Mouse (Mus musculus) left cerebral cortex, adult 2 months (tissue): ENCODE measurements around the gene Frrs1l. TPM values are rescaled to one million over a fixed set of nuclear protein-coding genes. Genes with fewer than 3 reads are reported as not detected.

ENCODE experiments used
- DNase-seq, 2 experiments: peaks; one replicate each; pipeline ENCODE4 v3.0.0; 2021 to 2022; ENCODE audit warnings: low spot score in 2 of 2, mixed read lengths in 1 of 2; ENCODE audit errors: extremely low spot score in 1 of 2
- H3K27ac ChIP-seq: fragments of 200-600 bp; 2 replicates; pipeline ENCODE4 v1.8.1; 2022
- H3K4me3 ChIP-seq: fragments of 200-600 bp; 2 replicates; pipeline ENCODE4 v1.8.1; 2022
- CTCF ChIP-seq: fragments of 200-600 bp; IDR thresholded peaks from 2 replicates; pipeline ENCODE4 v1.8.1; 2022; ENCODE audit warnings: antibody characterized with exemption, mild to moderate bottlenecking, moderate library complexity
- intact Hi-C: fragments of 180-260 bp; cut with DNase I; formaldehyde crosslinking; loops from one replicate; pipeline ENCODE4 v1.15.1; 2025
- total RNA-seq, 2 experiments: library from RNA; stranded (reverse); gene quantifications; 2 replicates each; pipeline ENCODE4 v1.2.3; 2021

The Frrs1l gene
- total RNA-seq, 2 experiments from 2014 or later, result 204 to 212 TPM

DNA sequence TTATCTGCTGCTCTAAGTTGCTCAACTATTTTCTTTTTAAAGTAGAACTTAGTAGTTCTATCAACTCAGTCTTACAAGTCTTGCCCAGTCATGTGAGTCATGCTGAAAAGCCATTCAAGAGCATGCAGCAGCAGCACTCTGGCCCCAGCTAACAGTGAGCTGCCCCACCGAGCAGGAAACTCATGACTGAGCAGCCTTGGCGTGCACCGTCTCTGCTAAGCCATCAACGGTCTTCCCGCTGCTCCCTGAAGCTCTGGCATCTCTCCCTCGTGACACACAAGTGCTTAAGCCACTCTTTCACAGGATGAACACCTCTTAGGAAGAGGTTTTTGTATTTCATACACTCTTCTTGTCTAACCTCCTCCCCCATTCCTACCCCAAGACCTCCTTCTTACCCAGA, 53.1 kb downstream of the Frrs1l start:
- H3K27ac ChIP-seq, result no peak overlapping the region
- intact Hi-C loops, result no loop called here
- no peak overlapping the region for H3K4me3 ChIP-seq
- no peak for DNase-seq
- TF ChIP-seq CTCF, result no peak

DNA sequence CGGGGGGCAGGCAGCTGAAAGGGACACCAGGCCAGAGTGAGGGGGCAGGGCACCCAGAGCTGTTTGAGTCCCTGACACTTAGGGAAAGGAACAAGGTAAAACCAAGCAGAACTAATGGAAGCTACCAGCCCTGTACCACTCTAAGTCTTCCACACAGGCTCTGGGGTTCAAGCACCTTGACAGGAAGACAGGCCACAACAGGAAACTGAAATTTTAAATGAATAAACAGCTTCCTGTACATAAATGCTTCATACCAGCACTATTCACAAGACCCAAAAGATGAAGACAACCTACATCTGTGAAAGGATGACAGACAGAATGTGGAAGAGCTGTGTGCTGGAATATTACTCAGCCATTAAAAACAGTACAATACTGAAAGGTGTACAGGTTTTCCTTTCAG, 54.9 kb downstream of the Frrs1l start:
- intact Hi-C loops, result no loop called here
- TF ChIP-seq CTCF, result no peak

DNA sequence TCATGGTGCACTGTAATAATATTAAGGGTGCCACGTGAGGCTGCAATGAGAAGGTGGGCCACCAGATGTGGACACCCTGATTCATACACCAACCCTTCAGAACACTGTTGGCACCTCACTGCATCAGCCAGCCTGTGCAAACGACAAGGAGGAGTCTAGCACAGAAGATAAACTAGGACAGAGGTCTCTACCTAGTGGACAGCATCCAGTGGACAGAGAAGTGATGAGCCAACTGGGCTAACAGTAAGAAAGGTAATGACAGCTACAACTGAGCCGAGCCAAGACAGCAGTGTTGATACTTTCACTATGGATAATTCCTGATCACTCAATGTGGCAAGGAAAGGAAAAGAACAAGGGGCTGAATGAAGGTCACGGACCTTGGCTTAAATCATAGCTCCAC, 57.0 kb downstream of the Frrs1l start:
- DNase-seq, result no peak
- H3K27ac ChIP-seq, result no peak overlapping the region
- intact Hi-C loops, result no loop called here

More for the DNA sequence above, 54.9 kb downstream of the Frrs1l start:
- Histone ChIP-seq H3K27ac (no peak overlapping the region), H3K4me3 (no peak overlapping the region)
- no peak for DNase-seq

DNA sequence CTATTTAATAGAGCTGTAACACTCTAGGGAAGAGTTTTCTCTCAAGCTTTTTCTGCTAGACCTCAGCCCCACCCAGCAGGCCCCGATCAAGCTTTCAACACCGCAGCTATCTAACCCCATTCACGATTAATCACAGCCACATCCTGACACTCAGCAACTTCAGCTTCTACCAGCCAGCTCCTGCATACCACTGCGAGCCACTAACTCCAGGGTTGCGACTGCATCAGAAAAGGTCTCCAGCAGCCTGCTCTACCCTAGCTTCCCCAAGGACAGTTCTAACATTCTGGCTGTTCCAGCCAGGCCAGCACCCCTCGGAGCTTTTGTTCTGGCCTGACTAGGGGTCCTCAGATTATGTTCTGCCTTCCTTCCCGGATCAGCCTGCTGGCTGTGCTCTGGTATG, 58.1 kb downstream of the Frrs1l start:
- Histone ChIP-seq H3K27ac (no peak overlapping the region), H3K4me3 (no peak overlapping the region)
- intact Hi-C loops, result no loop called here
- no peak for DNase-seq
- no peak for TF ChIP-seq CTCF

More for the DNA sequence above, 57.0 kb downstream of the Frrs1l start:
- no peak overlapping the region for H3K4me3 ChIP-seq
- no peak for TF ChIP-seq CTCF

DNA sequence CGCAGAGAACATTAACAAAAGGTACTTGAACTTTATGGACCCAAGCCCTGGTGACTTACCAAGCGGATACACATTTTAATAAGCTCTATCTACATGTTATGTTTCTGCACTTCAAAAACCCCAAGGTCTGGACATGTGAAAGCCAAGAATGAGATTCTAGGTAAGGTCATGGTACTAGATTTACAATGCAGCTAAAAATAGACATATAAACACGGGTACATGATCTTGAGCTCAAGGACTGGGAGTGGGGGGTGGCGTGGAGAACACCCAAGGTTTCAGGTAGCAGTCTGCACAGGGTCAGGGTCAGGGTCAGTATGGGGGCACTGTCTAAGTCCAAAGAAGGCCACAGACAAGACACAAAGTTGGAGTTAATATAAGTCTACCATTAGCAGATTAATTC, 59.9 kb downstream of the Frrs1l start:
- TF ChIP-seq CTCF, result no peak
- no peak for DNase-seq
- Histone ChIP-seq H3K27ac (no peak overlapping the region), H3K4me3 (no peak overlapping the region)
- intact Hi-C loops, result no loop called here

DNA sequence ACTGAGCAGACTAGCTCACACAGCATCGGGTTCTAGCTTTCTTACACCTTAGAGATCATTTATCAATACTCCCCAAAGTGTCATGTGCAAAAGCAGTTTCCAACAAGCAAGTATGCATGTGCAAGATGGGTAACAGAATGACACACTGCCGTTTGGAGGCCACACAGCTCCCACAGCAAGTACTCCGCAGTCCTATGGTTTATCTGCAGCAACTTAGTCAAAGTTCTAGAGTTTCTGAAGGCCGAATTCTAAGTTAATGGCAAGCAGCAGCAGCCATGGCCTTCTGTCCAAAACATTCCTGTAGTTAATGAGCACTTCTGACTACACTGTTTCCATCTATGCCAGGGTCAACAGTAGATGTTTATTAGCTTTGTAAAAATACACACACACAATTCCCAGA, 63.2 kb downstream of the Frrs1l start:
- Histone ChIP-seq H3K4me3 (no peak overlapping the region), H3K27ac (no peak overlapping the region)
- TF ChIP-seq CTCF, result no peak
- intact Hi-C loops, result no loop called here
- no peak for DNase-seq

DNA sequence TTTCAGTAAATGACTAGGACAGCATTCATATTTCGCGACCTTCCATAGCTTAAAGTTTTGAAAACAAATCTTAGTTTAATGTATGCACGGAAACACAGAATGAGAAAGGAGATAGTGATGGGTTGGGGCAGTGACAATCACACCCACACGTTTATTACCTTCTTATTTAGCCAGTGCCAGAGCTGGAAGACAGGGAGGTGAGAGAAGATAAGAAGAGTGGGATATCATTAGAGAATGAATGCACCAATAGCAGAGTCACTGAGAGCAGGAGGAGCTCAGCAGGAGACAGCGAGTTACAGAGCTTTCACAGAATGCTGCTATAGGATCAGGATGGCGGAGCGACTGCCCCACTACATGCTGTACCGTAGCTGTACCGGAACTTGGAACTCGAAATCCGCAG, 68.0 kb downstream of the Frrs1l start:
- no peak for TF ChIP-seq CTCF
- no peak for DNase-seq
- H3K27ac ChIP-seq, result no peak overlapping the region
- intact Hi-C loops, result no loop called here
- H3K4me3 ChIP-seq, result no peak overlapping the region

DNA sequence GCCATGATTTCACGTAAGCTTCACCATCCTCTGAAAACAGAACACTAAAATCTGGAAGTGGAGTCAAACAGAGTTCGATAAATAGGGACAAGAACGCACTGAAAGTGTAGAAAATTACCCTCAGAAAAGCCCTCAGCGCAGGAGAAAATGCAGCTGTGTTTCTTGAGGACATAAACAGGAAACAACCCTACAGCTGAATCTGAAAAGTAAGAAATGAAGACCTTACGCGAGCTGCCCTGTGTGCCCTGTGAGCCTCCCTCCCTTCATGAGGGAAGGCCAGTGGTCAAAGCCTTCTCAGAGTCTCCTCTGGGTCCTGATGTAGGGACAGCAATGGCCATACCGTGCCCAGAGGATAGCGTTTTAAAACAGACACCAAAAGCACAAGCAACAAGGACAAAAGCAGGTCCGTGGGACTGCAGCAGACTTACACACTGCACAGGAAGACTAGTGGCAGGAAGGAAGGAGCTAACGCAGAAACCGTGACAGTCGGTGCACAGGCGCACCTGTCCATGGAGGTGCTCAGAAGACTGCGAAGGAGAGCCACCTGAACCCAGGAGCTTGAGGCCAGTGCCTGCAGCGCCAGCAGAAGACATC, 74.4 kb downstream of the Frrs1l start:
- DNase-seq, result no peak
- intact Hi-C loops, result no loop called here
- TF ChIP-seq CTCF, result no peak
- Histone ChIP-seq H3K4me3 (no peak overlapping the region), H3K27ac (no peak overlapping the region)

DNA sequence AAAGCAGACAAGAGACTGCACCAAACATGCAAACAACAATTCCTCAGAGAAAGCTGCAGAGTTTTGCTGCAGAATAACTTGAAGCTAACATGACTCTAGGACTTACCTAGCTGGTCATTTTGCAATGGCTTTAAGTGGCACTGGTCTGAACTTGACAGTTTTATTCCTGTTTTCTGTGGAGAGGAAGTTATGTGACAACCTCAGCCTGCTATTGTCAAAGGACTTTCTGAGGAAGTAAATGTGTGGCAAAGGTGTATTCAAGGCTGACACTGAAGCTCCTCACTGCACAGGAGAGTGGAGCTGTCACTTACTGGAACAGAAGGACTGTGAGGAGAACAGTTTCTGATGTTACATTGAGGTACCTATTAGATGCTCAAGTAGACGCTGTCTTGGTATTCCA, 75.4 kb downstream of the Frrs1l start:
- no peak for TF ChIP-seq CTCF
- DNase-seq, result no peak
- Histone ChIP-seq H3K4me3 (no peak overlapping the region), H3K27ac (no peak overlapping the region)
- intact Hi-C loops, result no loop called here

DNA sequence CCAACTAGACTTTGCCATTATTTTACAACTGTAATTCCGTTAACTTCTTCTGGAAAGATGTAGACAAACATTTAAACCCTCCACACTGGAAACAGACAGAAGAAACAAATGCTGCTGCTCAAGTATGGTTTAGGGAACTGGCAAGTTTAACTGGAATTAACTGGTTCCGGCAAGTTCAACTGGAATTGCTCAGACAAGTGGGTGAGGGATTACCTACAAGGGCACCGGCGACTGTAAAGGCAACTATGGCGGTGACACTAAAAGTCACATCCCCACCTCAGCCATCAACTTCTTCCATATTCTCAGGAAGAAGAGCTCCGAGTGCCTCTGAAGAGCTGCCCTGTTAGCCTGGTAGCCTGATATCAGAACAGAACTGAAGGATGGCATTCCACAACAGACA, 75.9 kb downstream of the Frrs1l start:
- intact Hi-C loops, result no loop called here
- Histone ChIP-seq H3K27ac (no peak overlapping the region), H3K4me3 (no peak overlapping the region)
- no peak for TF ChIP-seq CTCF
- no peak for DNase-seq

DNA sequence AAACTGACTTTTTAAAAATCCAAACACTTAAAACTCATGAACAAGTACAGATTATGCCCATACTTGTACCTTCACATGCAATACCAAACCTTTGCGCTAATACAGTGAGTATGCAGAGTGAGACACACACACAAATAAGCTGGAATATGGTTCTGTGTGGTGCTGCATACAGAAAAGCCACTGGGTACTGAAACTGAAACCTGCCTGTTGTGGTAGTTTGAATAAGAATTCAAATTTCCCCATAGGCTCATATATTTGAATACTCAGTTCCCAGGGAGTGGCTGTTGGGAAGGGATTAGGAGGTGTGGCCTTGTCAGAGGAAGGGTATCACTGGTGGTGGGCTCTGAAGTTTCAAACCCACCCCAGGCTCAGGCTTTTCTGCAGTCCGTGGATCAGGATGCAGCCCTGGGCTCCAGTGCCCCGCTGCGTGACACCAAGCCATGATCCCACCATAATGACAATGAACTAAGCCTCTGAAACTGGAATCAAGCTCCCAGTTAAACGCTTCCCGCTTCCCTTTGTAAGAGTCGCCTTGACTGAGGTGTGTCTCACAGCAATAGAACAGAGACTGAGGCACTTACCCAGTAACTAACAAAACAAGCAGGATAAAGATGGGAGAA, 77.7 kb downstream of the Frrs1l start:
- Histone ChIP-seq H3K27ac (no peak overlapping the region), H3K4me3 (no peak overlapping the region)
- intact Hi-C loops, result no loop called here
- no peak for TF ChIP-seq CTCF
- no peak for DNase-seq

DNA sequence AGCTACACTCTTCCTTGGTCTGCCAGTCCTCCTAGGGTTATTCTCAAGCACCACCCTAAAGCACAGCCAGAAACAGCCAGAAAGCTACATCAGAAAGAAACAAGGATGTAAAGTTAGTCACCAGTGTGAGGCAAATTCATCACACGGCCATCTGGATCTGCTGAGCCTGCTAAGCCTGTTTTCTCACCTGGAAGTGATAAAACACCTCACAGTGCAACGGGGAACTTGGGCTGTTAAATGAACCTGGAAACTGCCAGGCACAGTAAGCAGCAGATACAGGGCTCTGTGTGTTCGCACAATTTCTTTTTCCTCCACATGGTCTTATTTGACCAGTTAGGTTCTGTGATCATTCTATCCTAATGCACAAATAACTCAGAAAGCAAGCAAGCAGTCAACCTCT, 80.6 kb downstream of the Frrs1l start:
- no peak for DNase-seq
- intact Hi-C loops, result no loop called here

DNA sequence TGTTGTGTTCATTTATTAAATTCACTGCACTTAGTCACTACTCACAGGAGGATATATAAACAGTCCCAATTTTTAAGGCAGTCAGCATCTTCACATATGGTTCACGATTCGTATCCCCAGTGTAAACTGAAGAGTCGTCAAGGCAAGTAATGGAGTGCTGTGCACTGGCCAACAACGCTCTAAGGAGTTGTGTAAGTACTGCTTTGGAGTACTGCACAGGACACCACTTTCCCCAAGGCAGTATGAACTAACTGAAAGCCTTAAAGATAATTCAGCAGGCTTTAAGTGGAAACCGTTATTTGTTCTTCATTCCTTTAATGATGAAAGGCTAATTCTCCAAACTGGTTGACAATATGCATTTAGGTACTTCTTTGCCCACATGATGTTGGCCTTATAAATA, 82.5 kb downstream of the Frrs1l start:
- Histone ChIP-seq H3K27ac (no peak overlapping the region), H3K4me3 (no peak overlapping the region)
- TF ChIP-seq CTCF, result no peak
- no peak for DNase-seq
- intact Hi-C loops, result no loop called here

More for the DNA sequence above, 80.6 kb downstream of the Frrs1l start:
- TF ChIP-seq CTCF, result no peak
- no peak overlapping the region for H3K27ac ChIP-seq
- no peak overlapping the region for H3K4me3 ChIP-seq

Other genes with a start within 250 kb of the Frrs1l start
- gene Actl7b, start 248.9 kb downstream of the Frrs1l start, total RNA-seq, result not detected
- gene Actl7a, start 247.0 kb downstream of the Frrs1l start, total RNA-seq, result not detected
- 10 to 100 TPM; 54.3 to 63.2 TPM for gene Elp1, start 188.1 kb downstream of the Frrs1l start, total RNA-seq
- gene Fam206a, start 188.0 kb downstream of the Frrs1l start, total RNA-seq, result 10 to 100 TPM; 17.5 to 18.1 TPM
- gene Ctnnal1, start 125.2 kb downstream of the Frrs1l start, total RNA-seq, result 10 to 100 TPM; 19.9 to 20.2 TPM
- gene Tmem245, start 43.0 kb downstream of the Frrs1l start, total RNA-seq, result 10 to 100 TPM; 41.7 to 42.2 TPM
- gene Epb41l4b, start 153.0 kb upstream of the Frrs1l start, total RNA-seq, result 10 to 100 TPM; 37.7 to 42.8 TPM